Mouse (Mus musculus) brain, embryonic 18.5 days (tissue): ENCODE results near the gene Ebf4.

ENCODE experiments used
- DNase-seq: peaks from one replicate; pipeline ENCODE4 v3.0.0-alpha.2; 2012; ENCODE audit warnings: low read depth, low spot score

The Ebf4 gene

DNA sequence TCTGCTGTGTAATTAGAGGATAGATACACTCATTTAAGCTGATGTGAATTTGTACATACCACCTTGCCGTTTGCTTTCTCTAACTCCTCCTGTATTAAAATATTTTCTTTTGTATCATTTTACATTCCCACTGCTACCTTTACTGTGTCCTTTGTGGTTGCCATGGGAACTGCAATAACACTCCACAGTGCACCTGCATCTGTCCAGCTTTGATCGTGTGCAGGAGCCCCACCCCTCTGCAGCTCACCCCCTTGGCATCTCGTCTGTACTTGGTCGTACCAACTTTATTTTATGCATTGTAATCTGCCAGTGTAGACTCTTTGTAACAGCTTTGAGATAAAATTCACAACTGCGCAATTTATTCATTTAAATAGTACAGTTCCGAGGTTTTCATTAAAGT, 88.9 kb downstream of the Ebf4 start:
- DNase-seq, result no peak

- DNase-seq, result no peak
Observed at GRCm38 (mm10) chr2:130386212-130386611, 91.2 kb downstream of the Ebf4 start.

DNA sequence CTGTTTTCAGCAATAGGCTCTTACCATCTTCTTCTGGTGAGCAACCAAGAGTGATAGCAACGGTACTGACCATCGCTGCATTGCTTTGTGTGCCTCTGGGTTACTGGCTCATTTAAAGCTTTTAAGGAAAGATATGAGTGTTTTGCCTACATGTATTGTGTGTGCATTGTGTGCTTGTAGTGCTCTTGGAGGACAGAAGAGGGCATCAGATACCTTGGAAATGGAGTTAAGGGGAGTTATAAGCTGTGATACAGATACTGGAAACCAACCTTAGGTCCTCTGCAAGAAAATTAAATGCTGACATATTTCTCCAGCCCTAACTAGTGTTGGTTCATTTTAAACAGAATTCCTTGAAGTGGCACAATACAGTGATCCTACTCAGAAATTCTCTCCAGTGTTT, 93.8 kb downstream of the Ebf4 start:
- DNase-seq, result no peak

GRCm38 (mm10) chr2:130390993-130391625, 96.1 kb downstream of the Ebf4 start:
- DNase-seq, result no peak

DNA sequence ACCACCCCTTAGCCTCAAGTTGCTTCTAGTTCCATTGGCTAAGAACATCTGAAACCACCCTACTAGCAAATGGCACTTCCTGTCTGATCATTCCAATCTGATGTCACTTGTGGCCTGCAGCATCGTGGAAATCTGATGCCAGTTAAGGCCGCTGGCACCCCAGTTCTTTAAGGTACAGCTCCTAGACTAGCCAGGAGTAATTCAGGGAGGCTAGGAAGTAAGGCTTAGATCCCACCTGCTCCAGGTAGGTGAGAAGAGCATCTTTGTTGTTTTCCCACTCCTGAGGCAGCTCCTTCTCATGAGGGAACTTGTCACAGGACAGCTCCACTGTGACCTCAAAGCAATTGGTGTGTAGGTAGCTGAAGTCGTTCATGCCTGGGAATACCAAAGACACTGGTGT, 97.9 kb downstream of the Ebf4 start:
- DNase-seq, result no peak

- no peak for DNase-seq
Observed at GRCm38 (mm10) chr2:130395696-130396095, 100.7 kb downstream of the Ebf4 start.

DNA sequence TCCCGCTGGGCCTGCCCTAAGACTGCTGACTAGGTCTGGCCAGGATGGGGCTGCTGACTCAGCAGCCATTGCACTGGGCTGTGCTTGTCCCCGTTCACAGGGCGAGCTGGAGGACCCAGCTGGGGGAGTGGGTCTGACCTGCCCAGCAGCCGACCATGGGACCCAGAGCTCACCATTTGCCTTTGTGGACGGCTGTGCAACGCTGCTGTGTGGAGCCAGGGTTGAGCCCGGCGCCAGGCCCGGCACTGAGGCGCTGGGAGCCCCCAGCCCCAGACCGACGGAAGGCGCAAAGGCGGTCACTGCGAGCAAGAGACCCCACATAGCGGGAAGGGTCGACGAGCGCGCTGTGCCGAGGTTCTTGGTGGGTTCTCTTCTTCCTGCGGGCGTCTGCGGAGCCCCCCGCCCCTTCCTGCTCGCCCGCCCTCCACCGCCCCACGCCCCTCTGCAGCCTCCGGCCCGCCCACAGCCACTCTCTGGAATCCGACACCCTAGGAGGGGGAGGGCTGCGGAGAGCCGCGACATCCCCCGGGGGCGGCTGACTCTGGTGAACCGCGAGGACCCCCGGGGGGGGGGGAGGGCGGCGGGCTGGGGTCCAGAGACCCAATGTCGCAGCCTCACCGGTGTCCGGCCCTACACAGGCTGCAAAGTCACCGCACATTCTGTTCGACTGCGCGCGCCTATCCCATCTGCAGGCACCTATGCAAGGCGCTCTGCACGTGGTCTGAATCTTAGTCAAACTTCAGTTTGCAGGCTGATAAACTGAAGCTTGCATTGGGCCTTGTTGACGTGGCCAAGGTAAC, 102.4 kb downstream of the Ebf4 start, which contains the start of gene Cpxm1:
Gene Cpxm1, minus strand, starts transcription at position 389 of the 800 bp plus-strand sequence.
- no peak for DNase-seq

- DNase-seq, result no peak
Observed at GRCm38 (mm10) chr2:130398091-130398490, 103.1 kb downstream of the Ebf4 start.

GRCm38 (mm10) chr2:130400046-130400445, 105.1 kb downstream of the Ebf4 start:
- no peak for DNase-seq

DNA sequence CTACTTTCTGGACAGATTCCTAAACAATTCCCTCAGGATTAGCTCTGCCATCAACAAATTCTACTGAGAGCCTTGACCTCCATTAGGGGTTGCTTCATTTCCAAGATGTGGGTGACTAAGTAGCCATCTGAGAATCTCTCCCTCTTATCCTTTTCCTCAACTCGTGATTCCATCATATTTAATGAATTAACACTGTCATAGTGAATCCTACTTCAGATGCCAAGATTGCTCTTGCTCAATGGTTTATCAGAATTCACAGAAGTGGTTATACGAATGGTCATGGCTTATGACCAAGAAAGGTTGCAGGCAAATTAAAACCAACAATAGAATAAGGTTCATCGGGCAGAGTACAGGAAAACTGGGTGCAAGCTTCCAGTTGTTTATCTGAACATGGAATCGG, 106.9 kb downstream of the Ebf4 start:
- DNase-seq, result no peak

DNA sequence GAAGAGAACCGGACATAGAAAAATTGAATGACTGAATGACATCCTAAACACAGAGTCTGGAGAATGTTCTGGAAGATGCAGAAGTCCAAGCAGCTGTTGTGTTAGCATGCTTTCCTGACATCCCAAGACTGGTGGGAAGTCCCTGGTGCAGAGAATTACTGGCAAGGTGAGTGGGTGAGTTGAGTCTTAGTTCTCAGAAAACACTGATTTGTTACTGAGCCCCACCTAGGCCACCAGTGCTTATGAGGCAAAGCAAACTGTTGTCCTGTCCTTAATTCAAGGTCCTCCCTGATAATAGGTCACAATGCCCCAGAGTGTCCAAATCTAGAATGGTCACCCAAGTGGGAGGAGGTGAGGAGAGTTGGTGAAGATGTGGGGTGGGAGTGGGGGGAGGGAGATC, 110.0 kb downstream of the Ebf4 start, which contains the start of the genes Gm28372 and 1700020A23Rik:
Gene Gm28372, plus strand, starts transcription at position 301 of the 400 bp plus-strand sequence.
Gene 1700020A23Rik, plus strand, starts transcription at position 321 of the 400 bp plus-strand sequence.
- DNase-seq, result no peak

GRCm38 (mm10) chr2:130406178-130406577, 111.2 kb downstream of the Ebf4 start, which contains the start of gene Tmem239:
Gene Tmem239 (plus strand): TSS chr2:130406478.
- no peak for DNase-seq

GRCm38 (mm10) chr2:130408194-130408593, 113.2 kb downstream of the Ebf4 start:
- no peak for DNase-seq

DNA sequence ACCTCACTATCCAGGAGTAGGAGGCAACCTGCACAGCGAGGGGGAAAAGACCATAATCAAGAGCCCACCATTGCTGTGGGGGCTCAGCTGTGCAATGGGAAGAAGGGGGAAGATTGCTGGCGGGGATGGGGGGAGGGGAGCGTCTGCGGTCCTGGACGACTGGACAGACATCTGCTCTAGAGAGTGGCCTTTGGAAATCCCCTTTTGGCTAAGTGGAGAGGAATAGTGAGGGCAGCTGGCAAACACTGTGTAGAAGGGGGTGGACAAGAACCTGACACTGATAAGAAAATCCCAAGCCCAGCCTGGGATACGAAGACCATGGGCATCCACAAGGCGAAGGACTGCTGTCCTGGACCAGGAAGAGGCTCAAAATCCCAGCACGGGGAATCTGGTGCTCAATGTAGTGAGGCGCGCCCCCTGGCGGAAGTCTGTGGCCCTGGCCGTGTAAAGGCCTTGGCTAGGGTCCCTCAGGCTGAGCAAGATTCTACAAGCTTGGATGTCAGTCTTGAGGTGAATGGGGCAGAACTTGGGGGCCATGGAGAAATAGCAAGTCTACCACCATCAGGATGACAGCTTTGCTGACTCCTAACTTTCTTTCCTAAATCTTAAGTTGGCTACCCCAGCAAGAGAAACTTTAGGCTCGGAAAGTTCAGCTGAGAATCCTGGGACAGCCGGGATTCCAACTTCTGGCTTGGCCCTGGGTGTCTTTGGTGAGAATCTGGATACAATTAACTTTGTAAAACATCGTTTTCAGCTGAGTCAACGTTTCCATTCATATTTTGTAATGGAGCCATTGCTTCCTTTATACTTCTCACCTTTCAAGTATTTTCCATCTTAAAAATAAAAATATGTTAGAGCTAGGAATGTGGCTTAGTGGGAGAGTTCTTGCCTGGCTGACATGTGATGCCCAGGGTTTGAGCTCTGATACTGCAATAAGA, 116.9 kb downstream of the Ebf4 start:
- DNase-seq, result no peak

DNA sequence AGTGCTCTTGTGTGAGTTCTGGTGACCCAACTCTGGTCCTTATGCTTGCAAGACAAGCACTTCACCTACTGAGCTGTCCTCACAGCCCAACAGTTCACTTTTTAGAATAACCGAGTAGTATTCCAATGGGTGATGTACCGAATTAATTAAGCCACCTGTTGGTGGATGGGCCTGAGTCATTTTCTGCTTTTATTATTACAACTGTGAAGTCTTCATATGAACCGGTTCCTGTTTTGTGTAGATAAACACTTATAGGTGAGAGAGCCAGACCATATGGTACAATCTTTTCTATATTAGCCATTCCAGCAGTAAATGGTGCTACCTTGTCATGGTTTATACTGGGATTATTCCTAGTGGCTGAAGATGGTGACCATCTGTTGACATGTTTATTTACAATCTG, 117.8 kb downstream of the Ebf4 start:
- no peak for DNase-seq

DNA sequence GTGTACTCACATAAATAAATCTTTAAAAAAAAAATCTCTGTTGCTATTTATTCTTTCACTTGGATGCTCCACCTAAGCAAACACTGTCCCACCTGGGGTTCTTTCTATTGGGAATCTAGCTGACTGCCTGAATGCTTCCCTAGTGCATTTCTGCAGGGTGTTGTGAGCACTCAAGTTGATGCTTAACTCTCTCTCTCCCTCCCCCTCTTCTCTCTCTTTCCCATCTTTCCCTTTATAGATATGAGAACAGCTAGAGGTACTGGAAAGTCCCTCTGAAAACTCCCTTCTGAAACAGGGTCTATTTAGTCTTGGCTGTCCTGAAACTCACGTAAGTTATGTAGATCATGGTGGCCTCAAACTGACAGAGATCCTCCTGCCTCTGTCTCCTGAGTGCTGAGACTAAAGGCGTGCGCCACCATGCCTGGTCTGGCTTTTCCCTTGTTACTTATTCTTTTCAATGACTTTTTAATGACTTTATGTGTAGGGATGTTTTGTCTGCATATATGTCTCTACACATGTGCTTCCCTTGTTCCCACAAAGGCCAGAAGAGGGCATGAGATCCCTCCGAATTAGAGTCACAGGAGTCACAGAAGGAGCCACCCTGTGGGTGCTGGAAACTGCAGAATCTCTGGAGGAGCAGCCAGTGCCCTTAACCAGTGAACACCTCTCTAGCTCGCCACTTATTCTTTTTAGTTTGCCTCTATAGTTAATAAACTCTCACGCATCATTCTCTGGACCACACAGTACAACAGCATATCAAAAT, 119.3 kb downstream of the Ebf4 start:
- no peak for DNase-seq
